In genomic region chr1:23379911-23380740, GRCm38 (mm10) we compare ENCODE assay signal across 8 mouse cellular contexts. TPM values are rescaled to one million over a fixed set of nuclear protein-coding genes. Genes with fewer than 3 reads are reported as not detected.
DNase-seq lines count a peak whose midpoint lies in the region; ATAC-seq lines count a peak whose summit lies in the region.

No protein-coding gene starts in this region.

- intact Hi-C loops in left cerebral cortex, postnatal 25 days (cut with DNase I): loop anchor here (5.0 kb wide), 1 partner anchor 107 kb away; no protein-coding TSS in a partner anchor
- intact Hi-C loops in left cerebral cortex, postnatal 10 days (cut with DNase I): no loop called here

- peak overlapping the region; percentile 6; the same call in 1 of the 2 replicates for H3K4me3 ChIP-seq in hindbrain, embryonic 12.5 days

- H3K4me2 ChIP-seq in hindbrain, embryonic 12.5 days (replicated peaks): peak overlapping the region; percentile 37

- H3K9me3 ChIP-seq in hindbrain, embryonic 12.5 days (replicated peaks): no peaks in the 10 kb centered on the region

- DNase-seq in left cerebral cortex, postnatal 25 days (ENCODE audit: low spot score in 2 of 2): peak; percentile 46 to 67
- DNase-seq in left cerebral cortex, postnatal 10 days (ENCODE audit: extremely low spot score in 1 of 2, low spot score in 2 of 2): no peak
- peak; percentile 20 to 56 for DNase-seq in cerebellum, postnatal 36 days
- DNase-seq in lung, adult 18-20 months: peak; percentile 45 to 49
- peak; percentile 16 to 32 for DNase-seq in right cerebral cortex, postnatal 36 days (ENCODE audit: low spot score in 2 of 2)
- DNase-seq in ovary, postnatal 36 days (ENCODE audit: low spot score): no peak

- H3K36me3 ChIP-seq in hindbrain, embryonic 12.5 days: no peaks in the 10 kb centered on the region

- no peak overlapping the region for H3K9ac ChIP-seq in hindbrain, embryonic 12.5 days

- no peak for ATAC-seq in hindbrain, embryonic 12.5 days (ENCODE audit: low FRiP score)
- no peak for ATAC-seq in inflammation-experienced regulatory T-cells, adult 6 months

- 68% methylated on average over 17 of the region's 17 CpGs for WGBS in hindbrain, embryonic 12.5 days

- peaks cover 3% of the 10 kb centered on the region for H3K27me3 ChIP-seq in hindbrain, embryonic 12.5 days

- H3K27ac ChIP-seq in hindbrain, embryonic 12.5 days: no peak overlapping the region

- H3K4me1 ChIP-seq in hindbrain, embryonic 12.5 days: peaks cover 22% of the 10 kb centered on the region

RNA-seq across cellular contexts. Expression of gene Ogfrl1, which starts 17.4 kb away (rescaled TPM):
- 10 to 100 TPM; 78.5 to 81.2 TPM for total RNA-seq in left cerebral cortex, postnatal 25 days (2021)
- 10 to 100 TPM; 39.3 to 46.9 TPM for total RNA-seq in left cerebral cortex, postnatal 10 days (2021)
- polyA plus RNA-seq in hindbrain, embryonic 12.5 days (2016; fragmentation: Nextera tagmentation; extraction: Ambion mirVana): 11.7 and 15.1 TPM in 2 replicates
- under 1 TPM; 0.59 to 0.93 (median 0.92) TPM for polyA plus RNA-seq in inflammation-experienced regulatory T-cells, adult 6 months (2017; shearing (Covaris generic))

Comparison
In these comparisons a context has a peak if more than half of its experiments do, and no peak if none do; other contexts are left out.
1. DNase-seq: peak in left cerebral cortex, postnatal 25 days (2 of 2), cerebellum, postnatal 36 days (2 of 2), lung, adult 18-20 months (2 of 2) and right cerebral cortex, postnatal 36 days (2 of 2); none in left cerebral cortex, postnatal 10 days (0 of 2) and ovary, postnatal 36 days (single experiment).